Mouse (Mus musculus) midbrain, embryonic 11.5 days (tissue): ENCODE data around the gene Cnbd2. TPM values are rescaled to one million over a fixed set of nuclear protein-coding genes. Genes with fewer than 3 reads are reported as not detected.

Source experiments
- ATAC-seq: fragments of 200-750 bp; cut with Nextera tagmentation; 2 replicates; pipeline ENCODE4 v1.8.0; 2017; ENCODE audit warnings: moderate TSS enrichment, moderate library complexity; ENCODE audit not compliant: low FRiP score
- DNase-seq: peaks from one replicate; pipeline ENCODE4 v3.0.0; 2015; ENCODE audit warnings: low spot score; ENCODE audit errors: missing footprints
- H3K27ac ChIP-seq: fragments of 300-500 bp; sonication (generic); 2 replicates; pipeline ENCODE4 v1.5.1; 2014; ENCODE audit warnings: low read depth, low read length
- H3K27me3 ChIP-seq: fragments of 300-500 bp; sonication (generic); 2 replicates; pipeline ENCODE4 v1.6.1; 2014; ENCODE audit warnings: mild to moderate bottlenecking, low read length, moderate library complexity, mixed read lengths; ENCODE audit not compliant: control insufficient read depth, insufficient read depth
- H3K36me3 ChIP-seq: fragments of 300-500 bp; sonication (generic); 2 replicates; pipeline ENCODE4 v1.6.1; 2014; ENCODE audit warnings: mild to moderate bottlenecking, low read length, moderate library complexity, mixed read lengths; ENCODE audit not compliant: control insufficient read depth, insufficient read depth
- H3K4me1 ChIP-seq: fragments of 300-500 bp; sonication (generic); 2 replicates; pipeline ENCODE4 v1.6.1; 2014; ENCODE audit warnings: low read length; ENCODE audit not compliant: control insufficient read depth, insufficient read depth
- H3K4me2 ChIP-seq: fragments of 300-500 bp; sonication (generic); 2 replicates; pipeline ENCODE4 v1.6.1; 2014; ENCODE audit warnings: mild to moderate bottlenecking, moderate library complexity
- H3K4me3 ChIP-seq: fragments of 300-500 bp; sonication (generic); 2 replicates; pipeline ENCODE4 v1.5.1; 2014; ENCODE audit warnings: low read depth, low read length
- H3K9ac ChIP-seq: fragments of 300-500 bp; sonication (generic); 2 replicates; pipeline ENCODE4 v1.6.1; 2014; ENCODE audit warnings: low read length
- H3K9me3 ChIP-seq: fragments of 300-500 bp; sonication (generic); 2 replicates; pipeline ENCODE4 v1.6.1; 2016; ENCODE audit warnings: low read length; ENCODE audit not compliant: control insufficient read depth
- WGBS: fragments of 180-500 bp; shearing (Covaris S2); extraction: QIAGEN DNeasy Blood & Tissue Kit; methylation state at CpG from one replicate; pipeline ENCODE4 v1.1.7; 2014; 5-methylcytosine and 5-hydroxymethylcytosine counted together
- microRNA-seq: library from miRNA; unstranded; fragments of <30 nt; microRNA quantifications from one replicate; pipeline ENCODE4, GENCODE M21; 2017
- polyA plus RNA-seq: library from polyadenylated mRNA; unstranded; fragments of >200 nt; fragmentation: Nextera tagmentation; extraction: Ambion mirVana; gene quantifications from 2 replicates; pipeline ENCODE4 v1.2.1, GENCODE M21; 2014

Gene Cnbd2
- polyA plus RNA-seq, 1 experiment from 2014 or later: 3.3 TPM

DNA sequence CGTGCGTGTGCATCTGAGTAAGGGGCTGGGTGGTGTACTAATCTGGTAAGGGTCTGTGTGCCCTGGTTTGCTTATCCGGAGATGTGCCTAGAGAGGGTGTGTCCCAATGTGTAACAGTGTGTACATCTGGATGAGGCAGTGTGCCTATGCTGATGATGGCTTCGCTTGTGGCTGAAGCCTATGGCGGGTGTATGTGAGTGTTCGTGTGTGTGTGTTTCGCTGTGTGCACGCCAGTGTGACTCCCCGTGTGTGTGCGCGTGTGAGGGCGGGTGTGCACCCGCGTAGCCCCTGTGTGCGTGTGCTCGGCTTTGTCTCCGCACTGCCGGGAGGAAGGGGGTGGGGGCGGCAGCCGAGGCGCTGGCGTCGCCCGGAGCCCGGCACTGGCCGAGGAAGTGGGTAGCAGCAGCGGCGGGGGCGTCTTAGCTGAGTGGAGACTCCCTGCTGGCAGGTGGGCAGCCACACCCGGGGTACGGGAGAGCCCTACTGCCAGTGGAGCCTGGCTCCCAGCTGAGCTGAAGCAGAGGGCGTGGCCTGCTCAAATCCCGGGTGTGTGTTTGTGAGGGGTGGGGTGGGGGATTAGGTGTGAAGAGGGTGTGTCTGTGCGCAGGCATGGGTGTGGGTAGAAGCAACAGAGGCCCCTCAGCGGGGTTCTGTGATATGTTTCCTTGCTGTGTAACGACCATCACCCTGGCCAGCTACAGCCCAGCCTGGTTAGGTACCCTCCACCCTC is 109.4 kb downstream of the Cnbd2 start:
- WGBS: under 1% methylated on average over 36 of the region's 36 CpGs
- Histone ChIP-seq H3K4me2 (peak overlapping the region; percentile 97), H3K9me3 (no peaks in the 10 kb centered on the region), H3K27me3 (peaks cover 42% of the 10 kb centered on the region), H3K4me3 (peak overlapping the region; percentile 68), H3K27ac (peak overlapping the region; percentile 30; the same call in 1 of the 2 replicates), H3K4me1 (peaks cover 6% of the 10 kb centered on the region), H3K36me3 (no peaks in the 10 kb centered on the region), H3K9ac (peak overlapping the region; percentile 70)
- ATAC-seq (peak; percentile 78), DNase-seq (peak; percentile 91)

GRCm38 (mm10) chr2:156422631-156423030 is 110.5 kb downstream of the Cnbd2 start:
- Histone ChIP-seq H3K27me3 (peaks cover 42% of the 10 kb centered on the region), H3K4me3 (peak overlapping the region; percentile 9), H3K9me3 (no peaks in the 10 kb centered on the region), H3K36me3 (no peaks in the 10 kb centered on the region), H3K4me2 (peak overlapping the region; percentile 23), H3K4me1 (peaks cover 6% of the 10 kb centered on the region), H3K27ac (no peak overlapping the region), H3K9ac (no peak overlapping the region)
- no peak for ATAC-seq
- DNase-seq: no peak
- 10% methylated on average over 8 of the region's 8 CpGs for WGBS

- Histone ChIP-seq H3K9ac (no peak overlapping the region), H3K4me2 (no peak overlapping the region), H3K27me3 (peaks cover 42% of the 10 kb centered on the region), H3K4me1 (peaks cover 6% of the 10 kb centered on the region), H3K36me3 (no peaks in the 10 kb centered on the region), H3K9me3 (no peaks in the 10 kb centered on the region), H3K4me3 (no peak overlapping the region), H3K27ac (no peak overlapping the region)
- no peak for ATAC-seq
- no peak for DNase-seq
- WGBS: 85% methylated on average over 4 of the region's 4 CpGs
These were observed 111.6 kb downstream of the Cnbd2 start for GRCm38 (mm10) chr2:156423672-156424071.

Small RNAs within 50 kb of the gene (microRNA-seq; reads per million reads assigned to microRNA genes)
- gene Gm22758 (not detected), gene Gm22759 (not detected)

Other genes with a start within 250 kb of the Cnbd2 start
- gene Spag4, start 247.1 kb upstream of the Cnbd2 start, polyA plus RNA-seq: 5.9 and 6.2 TPM in 2 replicates
- 45.7 and 48.9 TPM in 2 replicates for gene Cpne1, start 200.3 kb upstream of the Cnbd2 start, polyA plus RNA-seq
- gene Rbm12, start 200.3 kb upstream of the Cnbd2 start, polyA plus RNA-seq: 47.7 and 48.3 TPM in 2 replicates
- gene Gm28036, start 185.2 kb upstream of the Cnbd2 start, polyA plus RNA-seq: 19.1 and 19.6 TPM in 2 replicates
- gene Romo1, start 168.3 kb upstream of the Cnbd2 start, polyA plus RNA-seq: 410 TPM in 2 replicates
- 34.1 and 37.2 TPM in 2 replicates for gene Nfs1, start 168.1 kb upstream of the Cnbd2 start, polyA plus RNA-seq
- gene Rbm39, start 132.1 kb upstream of the Cnbd2 start, polyA plus RNA-seq: 708 and 733 TPM in 2 replicates
- gene Phf20, start 115.8 kb upstream of the Cnbd2 start, polyA plus RNA-seq: 91.4 and 102 TPM in 2 replicates
- gene Scand1, start 405 bp downstream of the Cnbd2 start, polyA plus RNA-seq: 85.3 and 93.4 TPM in 2 replicates
- gene Epb41l1, start 108.6 kb downstream of the Cnbd2 start, polyA plus RNA-seq: 3.1 and 3.9 TPM in 2 replicates
- gene Aar2, start 235.3 kb downstream of the Cnbd2 start, polyA plus RNA-seq: 44.4 and 46.8 TPM in 2 replicates